Mouse (Mus musculus): Measurements from ENCODE around the gene Olfr325.

GRCm38 (mm10) chr11:58577430-58577829 lies at the start of gene Olfr325:
- no peak for TF ChIP-seq E2F4 (IDR thresholded peaks at IDR 0.05; ENCODE audit: insufficient read depth)
- no peak for TF ChIP-seq REST (IDR thresholded peaks at IDR 0.05; ENCODE audit: insufficient read depth, insufficient read length)
- TF ChIP-seq MAX (IDR thresholded peaks at IDR 0.05; ENCODE audit: low read depth), result no peak
- no peak for TF ChIP-seq POLR2A (IDR thresholded peaks at IDR 0.05; ENCODE audit: insufficient read length, low read depth)
- TF ChIP-seq TCF3 (IDR thresholded peaks at IDR 0.05; ENCODE audit: insufficient read length, low read depth), result no peak
- no peak for TF ChIP-seq POLR2AphosphoS2 (IDR thresholded peaks at IDR 0.05; ENCODE audit: insufficient read length, low read depth)

All from myocyte (in vitro differentiated cells).